Mouse (Mus musculus): Measurements from ENCODE around the gene Rapgef1.

DNA sequence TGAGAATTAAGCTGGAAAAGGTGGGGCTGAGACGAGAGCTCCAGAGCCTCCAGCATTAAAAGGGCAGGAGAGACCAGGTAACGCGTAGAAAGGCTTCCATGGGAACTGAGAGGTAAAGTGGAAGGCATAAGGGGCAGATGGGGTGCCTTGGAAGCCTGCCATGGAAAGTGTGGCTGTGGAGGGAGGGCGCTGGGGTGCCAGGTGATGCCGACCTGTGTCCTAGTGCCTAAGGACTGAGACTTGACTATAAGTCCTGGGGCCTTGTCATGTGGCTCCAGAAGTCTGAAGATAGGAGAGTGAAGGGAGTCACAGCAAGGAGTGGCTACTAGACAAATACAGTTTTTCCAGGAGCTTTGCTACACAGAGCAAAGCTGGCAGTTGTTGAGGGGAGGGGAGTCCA, 32.4 kb downstream of the Rapgef1 start:
- no peak for TF ChIP-seq POLR2A (IDR thresholded peaks at IDR 0.05; ENCODE audit: low read depth, low read length)
- TF ChIP-seq CTCF (conservative IDR thresholded peaks at IDR 0.05 in 1 of 2, IDR thresholded peaks at IDR 0.05 in 1 of 2; ENCODE audit: low read depth in 2 of 2, low read length in 2 of 2): no peak
- TF ChIP-seq TCF12 (IDR thresholded peaks at IDR 0.05; ENCODE audit: low read depth, low read length): no peak
- TF ChIP-seq ETS1 (conservative IDR thresholded peaks at IDR 0.05; ENCODE audit: low read depth, low read length): no peak
- no peak for TF ChIP-seq ZMIZ1 (IDR thresholded peaks at IDR 0.05; ENCODE audit: low read depth, low read length)
- no peak for TF ChIP-seq MYC (IDR thresholded peaks at IDR 0.05; ENCODE audit: low read depth, low read length)

Measured in CH12.LX (cell line).